Mouse (Mus musculus) retina, adult 2 months (tissue): ENCODE measurements around the gene Chrnb2.

ENCODE experiments used
- DNase-seq: peaks from one replicate; pipeline ENCODE4 v3.0.0-alpha.2; 2012; ENCODE audit warnings: low read depth, low spot score

The Chrnb2 gene

DNA sequence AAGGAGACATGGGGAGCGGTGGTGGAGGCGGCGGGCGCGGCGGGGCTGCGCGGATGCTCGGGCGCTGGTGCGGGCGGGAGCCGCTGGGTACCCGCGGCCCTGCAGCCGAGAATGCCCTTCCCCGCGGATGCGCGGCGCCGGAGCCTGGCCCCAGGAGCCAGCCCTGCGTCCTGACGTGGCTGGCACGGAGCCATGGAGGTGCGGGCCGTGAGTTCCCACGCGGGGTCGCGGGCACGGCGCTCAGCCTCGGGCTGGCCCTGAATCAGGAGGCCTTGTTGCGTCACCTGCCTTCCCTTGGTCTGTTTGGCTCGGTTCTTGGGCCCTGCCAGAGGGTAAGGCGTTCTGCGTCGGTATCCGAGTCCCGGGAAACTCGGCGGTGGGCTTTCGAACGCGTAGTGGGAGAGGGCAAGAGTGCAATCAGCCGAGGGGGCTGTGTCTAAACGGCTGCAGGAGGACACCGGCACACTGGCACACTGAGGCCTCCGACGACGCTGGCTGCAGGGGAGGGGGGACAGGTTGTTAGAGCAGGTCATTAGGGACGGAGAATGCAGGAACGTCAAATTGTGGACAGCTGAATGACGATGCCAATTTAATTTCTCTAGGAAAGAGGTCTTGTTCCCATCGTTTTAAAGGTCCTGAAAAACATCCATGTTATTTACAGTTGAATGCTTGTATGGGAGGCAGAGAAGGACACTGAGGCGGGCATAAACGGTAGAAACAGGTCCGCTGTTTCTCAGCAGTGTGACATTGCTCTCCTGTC lies 49.0 kb downstream of the Chrnb2 start:
- no peak for DNase-seq

DNA sequence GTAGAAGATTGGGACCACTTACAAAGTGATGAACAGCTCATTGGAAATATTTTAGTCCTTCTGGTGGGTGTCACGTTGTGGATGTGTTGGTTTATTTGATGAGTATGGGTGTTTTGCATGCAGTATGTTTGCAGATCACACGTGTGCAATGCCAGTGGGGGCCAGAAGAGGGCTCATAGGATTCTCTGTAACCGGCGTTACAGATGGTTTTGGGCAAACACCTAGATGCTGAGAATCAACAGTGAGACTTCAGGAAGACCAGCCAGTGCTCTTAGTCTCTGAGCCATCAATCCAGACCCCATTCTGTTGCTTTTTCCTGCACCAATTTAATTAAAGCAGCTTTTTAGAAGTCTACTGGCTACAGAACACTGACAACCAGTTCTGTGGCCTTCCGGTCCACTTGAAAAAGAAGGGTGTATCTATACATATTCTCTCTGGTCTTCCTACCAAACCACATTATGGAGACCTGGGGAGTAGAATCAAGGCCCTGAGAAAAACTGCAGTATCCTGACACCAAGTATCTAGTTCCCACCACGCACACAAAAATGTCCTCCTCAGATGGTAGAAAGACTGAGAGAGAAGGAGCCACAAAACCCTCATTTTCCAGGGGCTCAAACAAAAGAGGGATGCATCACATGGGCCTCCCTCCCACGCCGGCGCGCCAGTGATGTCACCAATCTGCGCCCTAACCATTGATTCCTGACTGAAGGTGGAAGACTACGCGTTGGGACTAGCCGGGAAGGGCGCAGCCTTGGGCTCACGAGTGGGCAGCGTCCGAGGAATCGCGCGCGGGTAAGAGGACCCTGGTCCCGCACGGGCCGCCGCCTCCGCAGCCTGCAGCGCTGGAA lies 49.8 kb downstream of the Chrnb2 start, which contains the start of gene Adar:
TSS of gene Adar (plus strand) at position 664 of the 848 bp plus-strand sequence.
- peak; percentile 71 for DNase-seq

GRCm38 (mm10) chr3:89704064-89704463 lies 60.4 kb downstream of the Chrnb2 start:
- no peak for DNase-seq

DNA sequence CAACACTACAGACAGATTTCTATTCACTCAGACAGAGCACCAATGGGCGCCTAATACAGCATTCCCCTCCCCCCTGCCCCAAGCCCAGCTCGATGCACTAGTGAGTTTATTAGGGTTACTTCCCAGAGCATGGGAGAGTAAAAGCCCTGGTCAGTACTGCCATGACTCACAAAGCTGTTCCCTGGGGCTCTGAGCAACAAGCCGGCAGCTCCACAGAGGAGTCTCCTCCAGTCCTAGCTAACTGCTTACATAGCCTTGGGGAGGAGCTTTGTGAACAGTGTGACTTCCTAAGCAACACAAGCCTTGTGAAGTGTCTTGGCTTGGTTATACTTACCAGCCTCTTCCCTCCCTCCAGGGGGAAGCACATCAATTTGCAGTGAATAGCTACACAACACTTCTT lies 60.8 kb downstream of the Chrnb2 start:
- DNase-seq = no peak

DNA sequence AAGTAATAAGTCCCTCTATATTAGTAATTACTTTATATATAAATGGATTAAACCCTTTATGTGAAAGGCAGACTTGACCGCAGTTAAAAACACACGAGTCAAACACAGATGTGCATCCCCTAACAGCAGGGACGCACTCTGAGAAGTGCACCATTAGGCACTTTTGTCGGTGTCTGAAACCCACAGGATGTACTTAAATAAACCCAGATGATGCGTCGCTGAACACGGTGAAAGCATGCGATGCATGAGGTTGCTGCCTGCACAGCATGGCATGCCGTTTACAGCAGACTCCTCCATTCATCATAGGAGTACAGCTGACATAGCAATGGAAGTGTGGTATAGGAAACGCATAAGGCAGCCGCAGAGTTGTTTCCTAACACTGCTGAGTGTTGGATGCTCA lies 64.0 kb downstream of the Chrnb2 start:
- DNase-seq = no peak

- no peak for DNase-seq
These were observed 65.5 kb downstream of the Chrnb2 start for GRCm38 (mm10) chr3:89698958-89699357.
